Mouse (Mus musculus) thymus, adult 2 months (tissue): ENCODE results near the gene Mogat1.

Source experiments
- CTCF ChIP-seq: fragments of 200-500 bp; IDR thresholded peaks from 2 replicates; pipeline ENCODE4 v1.5.1; 2012; ENCODE audit warnings: mild to moderate bottlenecking, control low read depth, low read length, moderate library complexity, borderline replicate concordance; ENCODE audit not compliant: control insufficient read depth, poor library complexity, insufficient read depth; ENCODE audit errors: extremely low read depth
- POLR2A ChIP-seq: fragments of 200-500 bp; IDR thresholded peaks from 2 replicates; pipeline ENCODE4 v1.6.1; 2012; ENCODE audit warnings: mild to moderate bottlenecking, low read length, control low read depth, moderate library complexity; ENCODE audit not compliant: control insufficient read depth, poor library complexity, insufficient read depth; ENCODE audit errors: extremely low read depth

GRCm38 (mm10) chr1:78546258-78546657, 35.5 kb downstream of the Mogat1 start:
- TF ChIP-seq CTCF, result no peak
- no peak for TF ChIP-seq POLR2A
